Mouse (Mus musculus) right cerebral cortex, adult 2 months (tissue): Measurements from ENCODE around the gene Iqce.

Experiments used
- DNase-seq, 2 experiments: peaks; one replicate each; pipeline ENCODE4 v3.0.0; 2021 to 2022; ENCODE audit warnings: low spot score in 2 of 2

Iqce gene

DNA sequence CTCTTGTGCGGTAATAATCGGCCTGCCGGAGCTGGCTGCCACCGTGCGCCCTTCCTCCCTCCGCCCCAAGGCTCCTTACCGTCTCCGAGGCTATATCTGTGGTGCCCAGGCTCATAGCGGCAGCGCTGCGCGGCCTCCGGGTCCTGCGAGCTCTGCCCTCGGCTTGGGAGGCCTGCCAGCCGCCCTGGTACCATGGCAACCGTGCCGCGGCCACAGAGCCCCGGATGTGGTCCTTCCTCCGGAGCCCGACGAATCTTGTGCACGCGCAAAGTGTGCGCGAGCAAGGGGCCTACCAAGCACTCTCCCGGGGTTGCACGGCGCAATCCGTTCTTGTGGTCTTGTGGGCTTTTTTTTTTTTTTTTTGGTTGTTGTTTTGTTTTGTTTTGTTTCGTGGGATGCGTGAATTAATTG, at the start of gene Iqce:
TSS of gene Iqce (minus strand) at position 276 of the 411 bp plus-strand sequence.
- peak; percentile 94 to 96 for DNase-seq

DNA sequence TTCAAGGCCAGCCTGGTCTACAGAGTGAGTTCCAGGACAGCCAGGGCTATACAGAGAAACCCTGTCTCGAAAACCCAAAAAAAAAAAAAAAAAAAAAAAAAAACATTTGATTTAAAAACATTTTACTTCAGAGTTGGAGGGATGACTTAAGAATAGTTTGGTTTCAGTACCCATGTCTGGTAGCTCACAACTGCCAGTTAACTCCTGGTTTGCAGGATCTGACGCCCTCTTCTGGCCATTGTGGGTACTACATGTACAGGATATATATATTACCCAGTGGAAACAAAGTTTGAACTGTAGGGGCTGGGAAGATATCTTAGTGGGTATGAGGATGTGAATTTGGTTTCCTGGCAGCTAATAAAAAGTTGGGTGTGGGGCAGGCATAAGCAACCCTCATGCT, 48.7 kb upstream of the Iqce start:
- DNase-seq, result peak; percentile 52 to 67

DNA sequence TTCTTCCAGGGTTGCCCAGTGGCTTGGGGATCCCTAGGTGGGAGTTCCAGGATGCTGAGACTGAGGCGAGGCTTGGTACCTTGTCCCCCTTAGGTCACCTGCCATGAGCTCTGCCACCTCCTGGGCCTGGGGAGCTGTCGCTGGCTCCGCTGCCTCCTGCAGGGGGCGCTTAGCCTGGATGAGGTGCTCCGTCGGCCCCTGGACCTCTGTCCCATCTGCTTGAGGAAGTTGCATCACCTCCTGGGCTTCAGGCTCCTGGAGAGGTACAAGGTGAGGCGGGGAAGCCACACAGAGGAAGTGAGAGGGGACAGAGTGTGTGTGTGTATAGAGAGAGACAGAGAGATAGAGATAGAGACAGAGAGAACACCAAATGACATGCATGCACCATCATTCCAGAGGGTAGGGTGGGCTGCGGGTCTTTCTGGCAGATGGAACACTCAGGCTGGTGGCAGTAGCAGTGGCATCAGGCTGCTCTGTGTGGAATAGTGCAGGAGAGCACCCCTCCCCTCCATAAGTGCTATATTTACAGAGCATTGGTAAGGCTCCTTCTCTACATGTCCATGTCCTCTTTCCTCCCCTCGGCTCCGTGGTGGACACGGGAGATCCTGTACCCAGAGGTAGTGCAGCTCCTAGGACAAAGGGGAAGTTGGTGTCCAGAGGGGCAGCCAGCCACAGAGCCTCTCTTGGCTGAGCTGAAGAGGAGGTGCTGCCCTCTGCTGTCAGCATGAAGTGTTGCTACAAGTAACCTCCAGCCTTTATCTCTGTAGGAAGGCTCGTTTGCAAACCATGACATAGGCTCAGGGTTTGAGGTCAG, 47.1 kb upstream of the Iqce start:
- DNase-seq, result peak; percentile 75 to 81

DNA sequence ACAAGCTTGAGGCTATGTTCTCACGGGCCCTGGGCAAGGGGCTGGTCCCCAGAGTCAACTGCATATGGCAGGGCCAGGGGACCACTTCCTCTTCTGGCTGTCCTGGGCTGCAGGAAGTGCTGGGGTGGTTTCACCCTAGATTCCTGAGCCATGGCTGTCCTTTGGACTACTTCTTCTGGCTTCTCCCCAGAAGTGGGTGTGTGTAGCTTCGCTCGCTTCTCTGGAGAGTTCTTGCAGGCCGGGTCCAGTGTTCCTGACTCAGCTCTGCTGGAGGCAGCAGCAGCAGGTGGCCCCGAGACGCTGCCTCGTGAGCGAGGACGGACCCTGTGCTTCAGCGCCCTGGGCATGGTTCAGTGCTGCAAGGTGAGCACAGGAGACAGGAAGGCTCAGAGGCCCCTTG, 46.2 kb upstream of the Iqce start:
- DNase-seq, result no peak

DNA sequence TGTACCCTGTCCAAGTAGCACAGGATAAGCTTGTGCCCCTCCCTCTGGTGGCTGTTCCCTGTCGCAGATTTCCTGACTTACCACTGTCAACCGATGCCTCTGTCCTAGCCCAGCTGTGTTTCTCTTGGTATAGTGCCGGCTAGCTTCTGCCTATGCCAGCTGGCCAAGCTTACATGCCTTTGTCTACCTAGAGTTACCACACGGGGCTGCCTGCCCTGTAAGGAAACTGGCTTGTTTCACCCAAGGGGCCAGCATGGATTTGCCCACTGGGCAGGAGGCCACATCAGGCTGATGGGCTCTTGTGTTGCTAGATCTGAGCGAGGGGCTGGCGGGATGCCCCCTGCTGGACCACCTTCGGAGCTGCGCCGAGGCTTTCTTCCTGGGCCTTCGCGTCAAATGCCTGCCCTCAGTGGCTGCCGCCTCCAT, 41.5 kb upstream of the Iqce start:
- no peak for DNase-seq

DNA sequence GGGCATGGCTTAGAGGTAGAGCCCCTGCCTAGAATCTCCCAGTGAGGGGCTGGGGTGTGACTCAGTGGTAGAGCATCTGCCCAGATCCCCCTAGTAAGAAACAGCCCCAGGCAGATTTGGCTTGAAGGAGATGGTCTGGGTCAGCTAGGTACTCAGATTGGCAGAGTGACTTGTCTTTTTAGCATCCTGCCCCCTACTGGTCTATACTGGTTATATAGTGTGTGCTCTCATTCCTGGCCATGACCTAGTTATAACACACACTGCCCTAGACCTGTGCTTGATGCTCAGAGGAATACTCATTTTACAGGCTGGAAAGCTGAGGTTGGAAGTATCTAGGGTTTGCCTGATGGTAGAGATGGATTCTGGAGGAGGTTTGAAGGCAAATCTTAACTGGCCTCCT, 39.7 kb upstream of the Iqce start:
- no peak for DNase-seq

DNA sequence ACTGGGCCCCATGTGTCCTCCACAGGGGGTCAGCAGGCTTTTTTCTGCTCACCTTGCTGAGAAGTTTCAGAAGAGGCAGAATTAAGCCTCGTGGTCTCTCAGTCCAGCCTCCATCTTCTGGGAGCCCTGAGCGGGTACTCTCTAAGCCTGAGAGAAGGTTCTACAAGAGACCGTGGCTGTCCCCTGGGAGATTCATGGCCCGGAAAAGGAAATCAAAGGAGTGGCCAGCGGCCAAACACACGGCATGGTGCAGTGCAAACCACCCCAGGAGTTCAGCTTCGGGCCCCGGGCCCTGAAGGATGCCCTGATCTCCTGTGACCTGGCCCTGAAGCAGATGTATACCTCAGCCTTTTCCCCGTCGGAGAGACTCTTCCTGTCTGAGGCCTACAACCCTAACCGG, 38.9 kb upstream of the Iqce start:
- DNase-seq, result no peak

DNA sequence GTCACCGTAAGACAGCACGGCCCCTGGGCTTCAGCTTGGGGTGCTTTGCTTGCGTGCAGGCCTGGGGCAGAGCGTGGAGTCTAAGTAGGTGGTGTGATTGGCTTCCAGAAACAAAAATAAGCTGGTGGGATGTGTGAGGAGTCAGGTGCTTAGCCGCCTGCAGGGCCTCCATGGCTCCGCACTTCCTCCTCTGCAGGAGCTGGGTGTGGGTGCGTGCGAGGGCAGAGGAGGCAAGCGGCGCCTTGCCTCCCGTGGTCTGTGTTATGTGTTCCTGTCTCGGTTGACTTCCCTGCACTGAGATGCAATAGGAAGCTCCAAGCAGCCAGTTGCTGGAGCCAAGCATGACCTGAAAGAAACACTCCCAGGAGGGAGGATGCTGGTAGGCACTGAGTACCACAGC, 37.6 kb upstream of the Iqce start:
- DNase-seq, result peak; percentile 50 to 70

DNA sequence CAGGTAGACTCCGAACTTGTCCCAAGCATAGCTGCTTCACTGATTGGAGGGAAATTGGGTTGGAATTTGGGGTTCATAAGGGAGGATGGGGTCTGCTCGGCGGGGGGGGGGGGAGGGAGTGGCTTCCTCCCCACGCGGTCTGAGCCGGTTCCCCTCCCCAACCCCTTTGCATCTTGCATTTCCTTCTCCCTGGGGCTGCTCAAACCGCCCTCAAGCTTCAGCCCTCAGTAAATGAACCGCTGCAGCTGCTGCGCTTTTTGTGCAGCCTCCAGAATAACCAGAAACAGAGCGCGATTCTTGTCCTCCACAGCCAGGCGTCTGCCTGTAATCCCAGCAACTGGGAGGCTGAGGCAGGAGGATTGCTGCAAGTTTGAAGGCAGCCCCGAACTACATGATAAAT, 34.0 kb upstream of the Iqce start:
- DNase-seq, result no peak

DNA sequence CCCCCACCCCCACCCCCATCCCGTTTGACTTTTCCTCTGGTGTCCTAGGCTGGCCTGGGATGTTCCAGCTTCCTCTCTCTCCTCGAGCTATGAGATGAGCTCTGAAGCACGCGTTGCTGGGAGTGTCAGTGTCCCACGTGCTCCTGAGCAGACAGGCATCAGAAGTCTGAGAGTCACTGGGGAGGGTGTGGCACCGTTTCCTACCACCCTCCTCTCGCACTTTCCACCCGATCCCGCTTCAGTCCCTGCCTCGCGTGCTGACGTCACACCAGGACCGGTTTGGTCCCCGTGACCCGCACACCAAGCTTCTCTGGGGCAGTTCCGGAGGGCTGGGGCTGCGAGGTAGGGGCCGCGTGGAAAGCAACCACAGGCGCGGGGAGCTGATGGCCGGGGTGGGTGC, 33.1 kb upstream of the Iqce start:
- DNase-seq, result peak in 1 of 2 experiments; percentile 41

DNA sequence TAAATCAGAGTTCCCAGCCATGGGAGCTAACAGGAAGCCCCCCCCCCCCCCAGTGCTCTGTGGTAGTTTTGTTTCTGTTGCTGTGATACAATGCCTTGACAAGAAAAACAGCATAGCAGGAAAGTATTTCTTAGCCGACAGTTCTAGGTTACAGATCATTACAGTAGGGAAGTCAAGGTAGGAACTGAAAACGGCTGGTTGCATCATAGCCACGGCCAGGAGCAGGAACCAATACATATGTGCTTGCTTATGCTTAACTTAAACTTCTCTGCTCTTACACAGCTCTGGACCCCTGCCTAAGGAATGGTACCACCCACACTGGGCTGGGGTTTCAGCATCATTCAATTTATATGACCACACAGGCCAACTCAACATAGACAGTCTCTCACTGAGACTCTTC, 31.2 kb upstream of the Iqce start:
- DNase-seq, result no peak

DNA sequence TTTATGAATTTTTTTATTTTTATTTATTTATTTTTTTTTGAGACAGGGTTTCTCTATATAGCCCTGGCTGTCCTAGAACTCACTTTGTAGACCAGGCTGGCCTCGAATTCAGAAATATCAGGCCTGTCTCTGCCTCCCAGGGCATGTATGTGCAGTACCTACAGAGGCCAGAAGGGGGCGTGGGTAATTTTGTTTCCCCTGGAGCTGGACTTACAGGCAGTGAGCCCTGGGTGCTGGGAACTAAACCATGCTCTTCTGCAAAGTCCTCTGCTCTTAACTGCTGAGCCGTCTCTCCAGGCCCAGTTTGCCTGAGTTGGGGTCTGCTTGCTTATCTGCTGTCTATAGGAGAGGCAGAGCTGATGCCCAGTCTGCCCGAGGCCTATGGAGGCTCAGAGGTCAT, 30.0 kb upstream of the Iqce start:
- no peak for DNase-seq

DNA sequence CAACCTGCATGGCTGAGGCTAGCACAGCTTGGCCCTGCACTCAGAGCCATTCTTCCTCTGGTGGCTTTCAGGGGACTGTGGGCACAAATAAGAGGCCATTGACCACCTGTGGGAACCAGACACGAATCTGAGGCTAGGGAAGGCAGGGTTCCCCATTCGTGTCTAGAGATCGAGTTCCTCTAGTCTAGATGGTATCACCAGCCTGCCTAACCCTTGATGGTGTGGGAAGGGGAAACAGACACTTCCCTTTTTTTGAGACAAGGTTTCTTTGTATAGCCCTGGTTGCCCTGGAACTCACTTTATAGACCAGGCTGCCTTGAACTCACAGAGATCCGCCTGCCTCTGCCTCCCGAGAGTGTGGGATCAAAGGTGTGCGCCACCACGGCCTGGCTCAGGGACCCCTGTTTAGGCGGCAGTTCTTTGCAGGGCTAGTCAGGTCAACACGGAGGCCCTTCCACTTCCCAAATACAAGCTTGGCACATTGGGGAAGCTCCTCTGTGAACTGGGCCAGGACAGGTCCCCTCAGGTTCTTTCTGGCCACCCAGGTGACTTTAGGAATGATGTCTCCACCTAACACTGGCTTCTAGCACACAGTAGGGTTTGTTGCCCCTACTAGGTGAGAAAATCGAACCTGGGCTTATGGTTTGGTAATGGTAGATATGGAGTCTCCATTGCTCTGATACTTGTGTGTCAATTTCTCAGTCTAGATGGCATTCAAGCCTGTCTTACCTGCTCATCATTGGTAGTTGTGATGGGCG, 29.0 kb upstream of the Iqce start:
- DNase-seq, result no peak

DNA sequence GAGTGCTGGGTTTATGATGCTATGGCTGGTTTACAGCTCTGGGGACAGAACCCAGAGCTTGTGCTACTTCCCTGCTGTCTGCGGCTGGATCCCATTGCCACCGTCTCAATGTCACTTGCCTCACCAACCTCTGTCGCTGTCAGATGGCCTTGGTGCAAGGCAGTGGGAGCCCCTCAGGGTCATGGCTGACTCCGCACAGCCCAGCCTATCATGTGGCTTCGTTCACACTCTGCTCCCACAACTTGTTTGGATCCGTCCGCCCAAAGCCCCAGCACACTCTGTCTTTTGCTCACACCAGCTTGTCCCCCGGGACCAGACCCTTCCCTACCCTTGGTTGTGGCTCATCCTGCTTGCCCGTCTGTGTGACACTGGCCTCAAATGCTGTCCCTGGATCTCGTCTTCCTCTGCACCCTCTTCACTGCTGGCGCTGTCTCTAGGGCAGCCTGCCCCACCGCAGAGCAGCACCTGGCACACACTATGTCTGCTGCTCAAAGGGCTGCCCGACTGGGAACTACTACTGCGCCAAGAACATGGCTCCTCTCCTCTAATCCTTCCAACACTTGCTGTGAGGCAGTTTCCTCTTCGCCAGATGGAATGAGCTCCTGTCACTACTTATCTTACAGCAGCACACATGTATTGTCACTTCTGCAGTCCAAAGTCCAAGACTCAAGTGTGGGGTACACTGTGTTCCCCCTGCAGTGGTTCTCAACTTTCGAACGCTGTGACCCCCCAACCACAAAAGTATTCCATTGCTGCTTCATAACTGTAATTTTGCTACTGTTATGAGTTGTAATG, 25.0 kb upstream of the Iqce start:
- no peak for DNase-seq

DNA sequence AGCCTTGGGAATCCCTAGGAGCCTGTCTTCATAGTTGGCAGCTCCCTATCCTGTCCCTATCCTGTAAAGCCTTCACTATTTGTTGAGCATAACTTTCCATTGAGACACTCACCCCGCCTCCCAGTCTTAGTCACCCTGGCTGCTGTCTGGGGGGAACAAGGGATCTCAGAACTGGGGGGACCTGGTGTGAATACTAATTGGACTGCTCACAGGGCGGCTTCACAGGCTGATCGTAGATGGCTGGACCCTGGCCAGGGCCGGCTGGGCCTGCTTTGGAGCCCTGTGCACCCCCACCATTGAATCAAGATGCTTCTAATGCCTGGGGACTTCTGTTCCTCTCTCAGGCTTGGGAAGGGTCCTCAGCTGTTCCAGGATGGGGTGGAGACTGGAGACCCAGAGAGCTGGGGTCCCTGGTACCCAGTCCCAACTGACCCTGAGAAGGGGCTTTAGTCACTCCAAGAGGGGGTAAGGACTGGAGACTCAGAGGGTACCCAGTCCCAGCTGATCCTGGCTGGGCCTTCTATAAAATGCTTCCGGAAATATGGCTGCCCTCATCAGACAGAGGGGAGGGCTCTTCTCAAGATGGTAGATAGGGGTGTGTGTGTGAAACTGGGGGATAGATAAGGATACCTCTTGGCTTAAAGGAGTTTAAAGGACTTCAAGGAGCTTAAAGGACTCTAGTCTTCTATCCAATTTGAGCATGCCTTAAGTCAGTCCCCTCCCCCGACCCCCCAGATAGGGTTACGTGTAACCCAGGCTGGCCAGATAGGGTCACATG, 24.1 kb upstream of the Iqce start:
- no peak for DNase-seq

DNA sequence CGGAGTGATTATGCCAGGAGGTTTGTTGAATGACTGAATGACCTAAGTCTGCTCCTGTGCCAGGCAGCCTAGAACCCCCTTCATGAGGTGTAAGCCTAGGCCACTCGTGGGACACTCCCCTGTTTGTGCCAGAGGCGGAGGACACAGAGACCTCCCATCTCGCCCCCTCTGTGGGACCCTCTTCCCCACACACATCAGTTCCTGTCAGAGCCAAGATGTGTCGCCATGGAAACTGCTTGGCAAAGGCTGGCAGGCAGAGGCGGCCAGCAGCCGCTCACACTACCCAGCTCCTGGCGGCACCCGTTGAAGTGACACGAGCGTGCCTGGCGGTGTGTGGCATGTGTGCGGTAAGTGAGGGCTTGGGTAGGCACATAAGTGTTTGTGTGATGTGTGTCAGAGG, 21.6 kb upstream of the Iqce start, which contains the start of gene Amz1:
TSS of gene Amz1 (plus strand) at position 306 of the 400 bp plus-strand sequence.
- DNase-seq, result peak; percentile 78 to 84

DNA sequence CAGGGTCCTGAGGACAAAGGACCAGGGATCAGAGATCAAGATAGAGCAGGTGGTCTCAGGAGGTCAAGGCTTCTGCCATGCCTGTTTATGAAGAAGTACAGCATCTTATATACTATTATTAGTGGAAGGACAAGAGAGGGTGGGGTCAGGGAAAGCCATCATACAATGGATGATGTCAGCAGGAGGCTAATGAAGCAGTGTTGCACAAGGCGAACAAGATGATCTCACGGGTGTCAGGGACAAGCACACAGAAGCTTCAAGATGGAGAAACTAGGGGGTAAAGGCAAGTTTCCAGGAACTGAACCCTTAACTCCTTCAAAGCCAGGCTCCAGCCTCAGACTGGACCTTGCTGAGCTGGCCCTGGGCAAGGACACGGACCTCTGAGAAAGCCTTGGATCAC, 19.9 kb upstream of the Iqce start:
- no peak for DNase-seq

DNA sequence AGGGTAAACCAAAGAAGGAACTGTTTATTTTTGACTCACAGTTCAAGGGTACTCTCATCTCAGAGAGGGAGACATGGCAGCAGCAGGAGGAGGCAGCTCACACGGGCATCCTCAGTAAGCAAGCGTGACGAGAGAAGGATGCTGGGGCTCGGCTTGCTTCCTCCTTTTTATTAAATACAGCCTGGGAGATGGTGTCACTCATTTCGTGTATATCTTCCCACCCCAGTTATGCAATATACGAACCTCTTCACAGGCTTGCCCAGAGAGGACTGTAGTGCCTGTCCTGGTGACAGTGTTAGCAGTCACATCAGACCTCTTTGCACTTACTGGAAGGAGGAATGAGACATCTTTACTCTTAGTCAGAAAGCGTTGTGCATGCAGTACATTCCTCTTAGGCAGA, 18.6 kb upstream of the Iqce start:
- DNase-seq, result no peak

DNA sequence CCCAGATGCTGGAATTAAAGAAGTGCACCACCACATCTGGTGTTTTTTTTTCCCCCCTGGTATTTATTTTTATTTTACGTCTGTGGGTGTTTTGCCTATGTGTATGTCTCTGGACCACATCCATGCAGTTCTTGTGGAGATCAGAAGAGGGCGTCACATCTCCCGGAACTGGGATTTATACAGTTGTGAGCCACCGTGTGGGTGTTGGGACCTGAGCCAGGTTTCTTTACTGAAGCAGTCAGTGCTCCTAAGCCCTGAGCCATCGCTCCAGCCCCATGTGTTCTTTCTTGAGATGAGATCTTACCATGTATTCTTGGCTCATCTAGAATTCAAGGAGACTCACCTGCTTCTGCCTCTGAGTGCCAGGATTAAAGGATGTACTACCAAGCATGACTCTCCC, 8.9 kb upstream of the Iqce start:
- no peak for DNase-seq

DNA sequence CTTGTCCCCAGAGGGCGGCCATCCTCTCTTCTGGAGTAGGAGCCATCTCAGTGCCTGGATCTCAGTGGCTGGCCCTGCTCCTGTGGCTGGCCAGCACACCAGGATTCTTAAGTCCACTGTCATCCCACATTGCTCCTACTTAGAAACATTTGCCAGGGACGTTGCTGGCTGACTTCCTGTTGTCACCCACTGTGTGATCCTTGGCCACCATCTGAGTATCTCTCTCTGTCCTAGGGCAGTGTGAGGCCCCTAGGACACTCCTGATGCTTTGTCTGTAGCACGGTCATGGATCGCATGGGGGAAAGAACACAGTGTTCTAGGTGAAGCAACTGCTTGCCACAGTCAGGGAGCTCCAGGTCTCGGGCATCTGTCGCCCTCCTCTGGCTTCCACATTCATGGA, 8.1 kb upstream of the Iqce start:
- no peak for DNase-seq

DNA sequence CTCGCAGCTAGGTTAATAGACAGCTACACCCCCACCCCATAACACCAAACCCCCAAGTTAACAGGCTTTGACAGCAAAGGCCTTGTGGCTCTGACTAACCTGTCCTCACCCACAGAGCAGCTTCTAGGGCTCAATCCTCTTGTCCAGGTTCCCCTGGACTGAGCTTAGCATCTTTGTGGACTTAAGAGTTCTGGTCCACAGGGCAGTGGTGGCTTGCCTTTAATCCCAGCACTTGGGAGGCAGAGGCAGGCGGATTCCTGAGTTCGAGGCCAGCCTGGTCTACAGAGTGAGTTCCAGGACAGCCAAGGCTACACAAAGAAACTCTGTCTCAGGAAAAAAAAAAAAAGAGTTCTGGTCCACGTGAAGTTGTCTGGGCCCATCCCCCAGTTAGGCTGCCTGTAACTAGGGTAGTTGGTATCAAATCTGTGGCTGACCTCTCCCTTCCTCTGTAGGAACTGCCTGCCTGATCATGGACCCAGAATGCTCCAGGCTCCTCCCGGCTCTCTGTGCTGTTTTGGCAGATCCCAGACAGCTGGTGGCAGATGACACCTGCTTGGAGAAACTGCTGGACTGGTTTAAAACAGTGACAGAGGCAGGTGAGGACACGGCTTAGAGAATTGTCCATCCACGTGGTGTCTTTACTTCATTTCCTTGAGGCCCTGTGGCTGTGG, 3.5 kb upstream of the Iqce start:
- DNase-seq, result no peak
